Mouse (Mus musculus): ENCODE measurements at regions not wholly inside any gene's neighbourhood (a gene's known extent, or its start where the extent isn't known, plus 50 kb on each side); places are given as distances from the start of the nearest gene placed in this dataset.

- no peak for DNase-seq (ENCODE audit: low read depth, low spot score)
These were observed 161.1 kb downstream of the Xpnpep1 start for GRCm38 (mm10) chr19:52878812-52879502.

GRCm38 (mm10) chr19:52866635-52867034 lies 173.4 kb downstream of the Xpnpep1 start:
- no peak for DNase-seq (ENCODE audit: low read depth, low spot score)

- peak; percentile 8 for DNase-seq (ENCODE audit: low read depth, low spot score)
These were observed 178.4 kb downstream of the Xpnpep1 start for GRCm38 (mm10) chr19:52861576-52861975.

- no peak for DNase-seq (ENCODE audit: low read depth, low spot score)
These were observed 185.8 kb downstream of the Xpnpep1 start for GRCm38 (mm10) chr19:52854068-52854682.

GRCm38 (mm10) chr19:52816202-52816601 lies 223.8 kb downstream of the Xpnpep1 start:
- DNase-seq (ENCODE audit: low read depth, low spot score) = no peak

- no peak for DNase-seq (ENCODE audit: low read depth, low spot score)
These were observed 228.0 kb downstream of the Xpnpep1 start for GRCm38 (mm10) chr19:52812046-52812445.

GRCm38 (mm10) chr19:52788802-52789201 lies 251.2 kb downstream of the Xpnpep1 start:
- DNase-seq (ENCODE audit: low read depth, low spot score) = no peak

GRCm38 (mm10) chr19:52768761-52769388 lies 271.1 kb downstream of the Xpnpep1 start:
- DNase-seq (ENCODE audit: low read depth, low spot score) = no peak

- no peak for DNase-seq (ENCODE audit: low read depth, low spot score)
These were observed 271.9 kb downstream of the Xpnpep1 start for GRCm38 (mm10) chr19:52768117-52768516.

GRCm38 (mm10) chr19:52738946-52739345 lies 301.1 kb downstream of the Xpnpep1 start:
- no peak for DNase-seq (ENCODE audit: low read depth, low spot score)

- no peak for DNase-seq (ENCODE audit: low read depth, low spot score)
These were observed 318.2 kb downstream of the Xpnpep1 start for GRCm38 (mm10) chr19:52721776-52722175.

GRCm38 (mm10) chr19:52715359-52715758 lies 324.7 kb downstream of the Xpnpep1 start:
- no peak for DNase-seq (ENCODE audit: low read depth, low spot score)

GRCm38 (mm10) chr19:52707679-52708078 lies 332.3 kb downstream of the Xpnpep1 start:
- no peak for DNase-seq (ENCODE audit: low read depth, low spot score)

GRCm38 (mm10) chr19:52661009-52661408 lies 379.0 kb downstream of the Xpnpep1 start:
- DNase-seq (ENCODE audit: low read depth, low spot score) = no peak

GRCm38 (mm10) chr19:52647066-52648046 lies 383.3 kb downstream of the Ins1 start:
- DNase-seq (ENCODE audit: low read depth, low spot score) = no peak

- no peak for DNase-seq (ENCODE audit: low read depth, low spot score)
These were observed 376.1 kb downstream of the Ins1 start for GRCm38 (mm10) chr19:52640228-52640627.

GRCm38 (mm10) chr19:52632501-52632900 lies 368.4 kb downstream of the Ins1 start:
- DNase-seq (ENCODE audit: low read depth, low spot score) = no peak

GRCm38 (mm10) chr19:52624310-52624709 lies 360.2 kb downstream of the Ins1 start:
- no peak for DNase-seq (ENCODE audit: low read depth, low spot score)

- no peak for DNase-seq (ENCODE audit: low read depth, low spot score)
These were observed 359.4 kb downstream of the Ins1 start for GRCm38 (mm10) chr19:52623496-52623895.

GRCm38 (mm10) chr19:52613353-52613752 lies 349.3 kb downstream of the Ins1 start:
- DNase-seq (ENCODE audit: low read depth, low spot score) = no peak

- DNase-seq (ENCODE audit: low read depth, low spot score) = no peak
These were observed 342.8 kb downstream of the Ins1 start for GRCm38 (mm10) chr19:52606859-52607258.

- no peak for DNase-seq (ENCODE audit: low read depth, low spot score)
These were observed 336.3 kb downstream of the Ins1 start for GRCm38 (mm10) chr19:52600410-52600809.

Measured in embryo, embryonic 11.5 days (tissue).